Mouse (Mus musculus) layer of hippocampus, postnatal 14 days (tissue): ENCODE data around the gene Fxyd4. TPM values are rescaled to one million over a fixed set of nuclear protein-coding genes. Genes with fewer than 3 reads are reported as not detected.

Experiments
- DNase-seq, 2 experiments: peaks; one replicate each; pipeline ENCODE4 v3.0.0; 2021 to 2022; ENCODE audit warnings: low spot score in 2 of 2, mixed read lengths in 1 of 2
- long read RNA-seq, 2 experiments: library from polyadenylated mRNA; stranded (forward); transcript quantifications; one replicate each; pipeline ENCODE4 v2.0.0; 2021
- total RNA-seq, 2 experiments: library from RNA; stranded (reverse); gene quantifications; 2 replicates each; pipeline ENCODE4 v1.2.3; 2021

The Fxyd4 gene
- total RNA-seq = not detected
- long read RNA-seq, experiment 1 = 0 reads
- long read RNA-seq, experiment 2 = 0 reads

GRCm38 (mm10) chr6:117937222-117937932 is at the start of gene Fxyd4:
Gene Fxyd4, minus strand, starts transcription at chr6:117937692.
- no peak for DNase-seq

GRCm38 (mm10) chr6:117987173-117987572 is 49.7 kb upstream of the Fxyd4 start:
- no peak for DNase-seq

GRCm38 (mm10) chr6:117966729-117967128 is 29.2 kb upstream of the Fxyd4 start:
- no peak for DNase-seq

- DNase-seq = no peak
These were observed 25.7 kb upstream of the Fxyd4 start for GRCm38 (mm10) chr6:117963201-117963600.

GRCm38 (mm10) chr6:117956851-117957501 is 19.5 kb upstream of the Fxyd4 start:
- no peak for DNase-seq

GRCm38 (mm10) chr6:117956161-117956560 is 18.7 kb upstream of the Fxyd4 start:
- DNase-seq = no peak

- DNase-seq = no peak
These were observed 14.8 kb upstream of the Fxyd4 start for GRCm38 (mm10) chr6:117952330-117952729.

GRCm38 (mm10) chr6:117943899-117944298 is 6.4 kb upstream of the Fxyd4 start:
- DNase-seq = no peak

GRCm38 (mm10) chr6:117942769-117943168 is 5.3 kb upstream of the Fxyd4 start:
- peak; percentile 54 to 79 for DNase-seq

- peak in 1 of 2 experiments; percentile 70 for DNase-seq
These were observed 1.5 kb upstream of the Fxyd4 start for GRCm38 (mm10) chr6:117938951-117939350.

- no peak for DNase-seq
These were observed 1.5 kb downstream of the Fxyd4 start for GRCm38 (mm10) chr6:117935681-117936612.

GRCm38 (mm10) chr6:117934301-117934700 is 3.2 kb downstream of the Fxyd4 start:
- DNase-seq = no peak

- DNase-seq = no peak
These were observed 5.0 kb downstream of the Fxyd4 start for GRCm38 (mm10) chr6:117932325-117933051.

GRCm38 (mm10) chr6:117929945-117930655 is 7.4 kb downstream of the Fxyd4 start:
- no peak for DNase-seq

- no peak for DNase-seq
These were observed 8.7 kb downstream of the Fxyd4 start for GRCm38 (mm10) chr6:117928746-117929145.

- no peak for DNase-seq
These were observed 9.5 kb downstream of the Fxyd4 start for GRCm38 (mm10) chr6:117927955-117928354.

- no peak for DNase-seq
These were observed 10.5 kb downstream of the Fxyd4 start for GRCm38 (mm10) chr6:117926871-117927491.

GRCm38 (mm10) chr6:117922041-117922440 is 15.5 kb downstream of the Fxyd4 start:
- no peak for DNase-seq
